Mouse (Mus musculus) forebrain, embryonic 13.5 days (tissue): ENCODE measurements around the gene Sln. TPM values are rescaled to one million over a fixed set of nuclear protein-coding genes. Genes with fewer than 3 reads are reported as not detected.

Experiments used
- ATAC-seq: fragments of 200-750 bp; cut with Nextera tagmentation; 2 replicates; pipeline ENCODE4 v1.8.0; 2017
- H3K27ac ChIP-seq: fragments of 300-500 bp; sonication (generic); 2 replicates; pipeline ENCODE4 v1.5.1; 2015; ENCODE audit warnings: inconsistent platforms, mild to moderate bottlenecking, moderate library complexity
- H3K27me3 ChIP-seq: fragments of 300-500 bp; sonication (generic); 2 replicates; pipeline ENCODE4 v1.6.1; 2015; ENCODE audit warnings: mild to moderate bottlenecking, inconsistent platforms
- H3K36me3 ChIP-seq: fragments of 300-500 bp; sonication (generic); 2 replicates; pipeline ENCODE4 v1.6.1; 2015; ENCODE audit warnings: mild to moderate bottlenecking, inconsistent platforms; ENCODE audit not compliant: poor library complexity, severe bottlenecking
- H3K4me1 ChIP-seq: fragments of 300-500 bp; sonication (generic); 2 replicates; pipeline ENCODE4 v1.6.1; 2015; ENCODE audit warnings: inconsistent platforms
- H3K4me2 ChIP-seq: fragments of 300-500 bp; sonication (generic); 2 replicates; pipeline ENCODE4 v1.6.1; 2015; ENCODE audit warnings: inconsistent platforms, mild to moderate bottlenecking, moderate library complexity
- H3K4me3 ChIP-seq: fragments of 300-500 bp; sonication (generic); 2 replicates; pipeline ENCODE4 v1.5.1; 2015; ENCODE audit warnings: mild to moderate bottlenecking, inconsistent platforms
- H3K9ac ChIP-seq: fragments of 300-500 bp; sonication (generic); 2 replicates; pipeline ENCODE4 v1.6.1; 2015; ENCODE audit warnings: mild to moderate bottlenecking, inconsistent platforms
- H3K9me3 ChIP-seq: fragments of 300-500 bp; sonication (generic); replicated peaks from 2 replicates; pipeline ENCODE4 v1.6.1; 2016; ENCODE audit warnings: inconsistent platforms
- WGBS: fragments of 180-500 bp; shearing (Covaris S2); methylation state at CpG from one replicate; pipeline ENCODE4 v1.1.7; 2015; 5-methylcytosine and 5-hydroxymethylcytosine counted together
- polyA plus RNA-seq: library from polyadenylated mRNA; unstranded; fragments of >200 nt; fragmentation: Nextera tagmentation; extraction: Ambion mirVana; gene quantifications from 2 replicates; pipeline ENCODE4 v1.2.1, GENCODE M21; 2015

The Sln gene
- polyA plus RNA-seq, 1 experiment from 2014 or later: 0.94 TPM

- H3K36me3 ChIP-seq: no peaks in the 10 kb centered on the region
- 0 out of 2 replicates have a peak, but pooled peaks cover 7% of the 10 kb centered on the region for H3K4me1 ChIP-seq
- no peak overlapping the region for H3K4me3 ChIP-seq
- no peak for ATAC-seq
- no peaks in the 10 kb centered on the region for H3K9me3 ChIP-seq
- no peaks in the 10 kb centered on the region for H3K27me3 ChIP-seq
- H3K4me2 ChIP-seq: no peak overlapping the region
- no peak overlapping the region for H3K27ac ChIP-seq
- WGBS: 89% methylated on average over 4 of the region's 4 CpGs
- no peak overlapping the region for H3K9ac ChIP-seq
Observed at GRCm38 (mm10) chr9:53852158-53852557, 2.2 kb downstream of the Sln start.

DNA sequence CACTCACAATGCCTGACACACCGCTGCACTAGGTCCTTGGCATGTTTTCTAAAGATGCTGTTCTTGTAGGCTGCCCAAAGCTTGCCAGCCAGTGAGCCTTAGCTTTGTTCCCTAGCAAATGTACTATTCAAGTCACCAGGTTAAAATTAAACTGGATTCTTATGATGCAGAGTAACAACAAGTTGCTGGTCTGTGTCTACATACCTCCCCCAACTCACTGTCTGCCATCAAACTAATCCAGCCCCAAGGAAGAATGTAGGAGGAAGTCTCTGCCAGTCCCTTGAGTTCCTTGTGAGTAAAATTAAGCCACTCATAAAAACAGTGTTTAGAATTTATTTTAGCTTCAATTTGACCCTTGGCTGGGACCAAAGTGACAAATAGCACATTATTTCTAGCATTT lies 3.7 kb downstream of the Sln start:
- ATAC-seq: no peak

DNA sequence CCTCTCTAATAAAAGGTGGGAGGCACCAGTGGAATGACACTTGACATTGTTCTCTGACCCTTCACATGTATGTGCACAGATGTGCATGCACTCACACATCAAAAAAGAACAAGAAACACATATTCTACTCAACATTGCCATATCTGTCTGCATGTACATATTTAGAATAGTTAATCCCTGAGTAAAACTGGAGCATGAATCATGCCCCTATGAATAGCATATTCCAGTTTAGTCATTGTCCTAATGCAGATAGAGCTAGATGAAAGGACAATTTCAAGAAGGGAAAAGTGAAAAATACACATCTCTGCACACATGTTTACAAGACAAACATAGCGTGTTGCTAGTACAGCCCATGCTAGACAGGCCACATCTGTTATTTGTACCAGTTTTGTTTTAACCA lies 4.6 kb downstream of the Sln start:
- ATAC-seq: no peak
- H3K36me3 ChIP-seq: no peaks in the 10 kb centered on the region
- WGBS: 89% methylated on average over 1 of the region's 1 CpGs
- H3K4me3 ChIP-seq: no peak overlapping the region
- H3K4me1 ChIP-seq: no peaks in the 10 kb centered on the region
- no peaks in the 10 kb centered on the region for H3K9me3 ChIP-seq
- no peaks in the 10 kb centered on the region for H3K27me3 ChIP-seq
- H3K4me2 ChIP-seq: no peak overlapping the region
- H3K9ac ChIP-seq: no peak overlapping the region
- no peak overlapping the region for H3K27ac ChIP-seq

More for the DNA sequence above, 3.7 kb downstream of the Sln start:
- Histone ChIP-seq H3K27ac (no peak overlapping the region), H3K9ac (no peak overlapping the region), H3K4me2 (no peak overlapping the region), H3K4me3 (no peak overlapping the region), H3K4me1 (no peaks in the 10 kb centered on the region), H3K27me3 (no peaks in the 10 kb centered on the region), H3K9me3 (no peaks in the 10 kb centered on the region), H3K36me3 (no peaks in the 10 kb centered on the region)
- WGBS: 75% methylated on average over 1 of the region's 1 CpGs

DNA sequence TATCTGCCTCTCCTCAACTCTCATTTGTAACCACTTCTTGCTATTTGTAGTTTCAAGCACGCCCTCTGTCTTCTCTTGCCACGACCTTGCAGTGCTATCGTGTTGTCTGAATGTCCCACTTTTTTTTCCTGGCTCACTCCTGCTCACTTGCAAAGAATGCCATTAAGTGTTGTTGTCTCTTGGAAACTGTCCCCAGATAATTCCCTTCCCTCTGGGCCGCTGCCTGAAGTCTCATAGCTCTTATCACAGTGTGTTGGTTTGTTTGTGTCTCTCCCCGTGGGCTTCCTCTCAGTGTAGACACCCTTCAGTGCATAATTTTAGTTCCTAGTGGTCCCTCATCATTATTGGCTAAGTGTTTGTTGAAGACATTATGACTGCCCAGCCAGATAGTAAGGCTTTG lies 7.9 kb downstream of the Sln start:
- no peak overlapping the region for H3K9ac ChIP-seq
- no peaks in the 10 kb centered on the region for H3K9me3 ChIP-seq
- H3K27ac ChIP-seq: no peak overlapping the region
- ATAC-seq: no peak
- WGBS: 88% methylated on average over 5 of the region's 5 CpGs
- H3K27me3 ChIP-seq: no peaks in the 10 kb centered on the region
- no peaks in the 10 kb centered on the region for H3K36me3 ChIP-seq
- no peaks in the 10 kb centered on the region for H3K4me1 ChIP-seq
- no peak overlapping the region for H3K4me2 ChIP-seq
- H3K4me3 ChIP-seq: no peak overlapping the region

DNA sequence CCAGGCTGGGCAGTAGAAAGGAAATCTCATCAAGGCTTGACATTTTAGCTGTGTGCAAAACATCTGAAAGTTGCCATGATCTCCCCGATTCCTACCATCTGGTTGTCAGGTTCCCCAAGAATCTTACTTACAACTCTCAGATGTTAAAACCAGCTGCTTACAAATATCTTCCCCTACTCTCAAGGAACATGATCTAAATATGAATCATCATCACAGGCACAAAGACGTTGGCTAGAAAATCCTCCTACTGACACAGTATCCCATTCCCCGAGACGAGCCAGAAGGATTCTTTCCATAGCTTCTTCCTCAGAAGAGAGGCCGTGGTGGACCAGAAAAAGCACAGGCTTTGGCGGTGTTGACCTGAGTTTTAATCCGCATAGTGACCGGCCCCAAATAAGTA lies 23.3 kb downstream of the Sln start:
- no peak for ATAC-seq
- Histone ChIP-seq H3K4me1 (no peaks in the 10 kb centered on the region), H3K36me3 (no peaks in the 10 kb centered on the region), H3K9ac (no peak overlapping the region), H3K9me3 (no peaks in the 10 kb centered on the region), H3K4me2 (no peak overlapping the region), H3K27me3 (no peaks in the 10 kb centered on the region), H3K27ac (no peak overlapping the region), H3K4me3 (no peak overlapping the region)
- WGBS: 90% methylated on average over 8 of the region's 8 CpGs

GRCm38 (mm10) chr9:53877423-53877822 lies 27.5 kb downstream of the Sln start:
- Histone ChIP-seq H3K27ac (no peak overlapping the region), H3K27me3 (no peaks in the 10 kb centered on the region), H3K9ac (no peak overlapping the region), H3K36me3 (no peaks in the 10 kb centered on the region), H3K9me3 (no peaks in the 10 kb centered on the region), H3K4me3 (no peak overlapping the region), H3K4me1 (no peaks in the 10 kb centered on the region), H3K4me2 (no peak overlapping the region)
- ATAC-seq: no peak
- WGBS: 15% methylated on average over 2 of the region's 2 CpGs

GRCm38 (mm10) chr9:53883588-53884280 lies 33.8 kb downstream of the Sln start:
- Histone ChIP-seq H3K4me3 (no peak overlapping the region), H3K4me1 (no peaks in the 10 kb centered on the region), H3K27me3 (no peaks in the 10 kb centered on the region), H3K9me3 (no peaks in the 10 kb centered on the region), H3K4me2 (no peak overlapping the region), H3K36me3 (no peaks in the 10 kb centered on the region), H3K27ac (peak overlapping the region; percentile 52), H3K9ac (no peak overlapping the region)
- 87% methylated on average over 23 of the region's 23 CpGs for WGBS
- peak; percentile 92 for ATAC-seq

- Histone ChIP-seq H3K27ac (no peak overlapping the region), H3K9me3 (no peaks in the 10 kb centered on the region), H3K4me1 (no peaks in the 10 kb centered on the region), H3K9ac (no peak overlapping the region), H3K27me3 (no peaks in the 10 kb centered on the region), H3K4me3 (no peak overlapping the region), H3K4me2 (no peak overlapping the region), H3K36me3 (no peaks in the 10 kb centered on the region)
- 0% methylated on average over 1 of the region's 1 CpGs for whole genome bisulfite sequencing
- peak; percentile 70; the same call in 1 of the 2 replicates for ATAC-seq
Observed at GRCm38 (mm10) chr9:53890075-53890474, 40.1 kb downstream of the Sln start.

- Histone ChIP-seq H3K4me3 (no peak overlapping the region), H3K4me1 (no peaks in the 10 kb centered on the region), H3K27ac (no peak overlapping the region), H3K27me3 (no peaks in the 10 kb centered on the region), H3K9ac (no peak overlapping the region), H3K36me3 (no peaks in the 10 kb centered on the region), H3K9me3 (no peaks in the 10 kb centered on the region), H3K4me2 (no peak overlapping the region)
- ATAC-seq: no peak
- 72% methylated on average over 7 of the region's 7 CpGs for WGBS
Observed at GRCm38 (mm10) chr9:53895827-53896226, 45.9 kb downstream of the Sln start.

DNA sequence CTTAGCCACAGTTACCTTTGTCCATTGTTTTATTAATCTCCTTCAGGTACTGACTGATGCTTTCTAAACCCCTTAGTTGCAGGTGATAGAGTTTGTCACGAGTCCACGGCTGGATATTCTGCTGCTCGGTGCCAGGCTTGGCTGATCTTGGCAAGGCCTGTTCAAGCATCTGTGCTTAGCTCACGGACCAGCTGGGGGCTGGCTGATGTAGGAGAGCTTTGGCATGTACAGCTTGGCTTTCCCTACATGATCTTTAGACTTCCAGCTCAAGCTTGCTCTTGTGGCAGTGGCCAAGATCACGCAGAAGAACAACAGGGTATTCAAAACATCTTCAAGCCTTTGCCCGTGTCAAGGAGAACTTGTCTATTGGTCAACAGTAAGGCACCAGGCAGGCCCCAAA lies 49.9 kb downstream of the Sln start:
- Histone ChIP-seq H3K27ac (peak overlapping the region; percentile 51; the same call in 1 of the 2 replicates), H3K27me3 (no peaks in the 10 kb centered on the region), H3K36me3 (no peaks in the 10 kb centered on the region), H3K9ac (no peak overlapping the region), H3K4me3 (no peak overlapping the region), H3K4me1 (no peaks in the 10 kb centered on the region), H3K9me3 (no peaks in the 10 kb centered on the region), H3K4me2 (no peak overlapping the region)
- 81% methylated on average over 6 of the region's 6 CpGs for WGBS
- ATAC-seq: peak; percentile 61; the same call in 1 of the 2 replicates

DNA sequence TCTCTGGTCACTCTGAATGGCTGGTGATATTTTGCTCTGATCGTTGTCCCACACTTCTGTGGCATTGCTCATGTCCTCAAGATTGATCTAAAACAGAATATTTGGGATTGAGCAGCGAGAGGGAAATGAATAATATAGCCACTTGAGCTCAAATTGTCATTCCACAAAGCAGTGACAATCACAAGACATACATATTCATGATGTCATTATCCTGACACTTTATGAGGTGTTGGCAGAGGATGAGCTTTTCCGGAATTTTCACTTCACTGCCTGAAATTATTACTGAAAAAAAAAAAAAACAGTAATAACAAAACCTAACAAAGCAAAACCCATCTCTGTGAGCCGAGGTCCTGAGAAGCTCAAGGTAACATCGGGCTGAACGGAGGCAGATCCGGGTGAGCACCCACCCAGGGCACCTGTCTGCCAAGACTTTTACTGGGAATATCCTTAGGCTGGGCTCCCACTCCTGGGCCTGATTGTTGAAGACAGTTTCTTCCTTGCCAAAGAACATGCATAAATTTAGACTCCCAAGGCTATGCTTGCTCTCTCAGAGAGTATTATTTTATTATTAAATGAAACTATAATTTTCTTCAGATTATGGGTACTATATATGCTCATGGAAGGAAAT lies 53.4 kb downstream of the Sln start:
- 73% methylated on average over 7 of the region's 7 CpGs for WGBS
- peak overlapping the region; percentile 63 for H3K27ac ChIP-seq
- no peak; the same call in 1 of the 2 replicates for ATAC-seq

More for the DNA sequence above, 53.4 kb downstream of the Sln start:
- no peaks in the 10 kb centered on the region for H3K36me3 ChIP-seq
- H3K4me2 ChIP-seq: no peak overlapping the region
- H3K4me3 ChIP-seq: no peak overlapping the region
- H3K27me3 ChIP-seq: no peaks in the 10 kb centered on the region
- H3K9me3 ChIP-seq: no peaks in the 10 kb centered on the region
- no peaks in the 10 kb centered on the region for H3K4me1 ChIP-seq
- no peak overlapping the region for H3K9ac ChIP-seq
